Comparison of ENCODE assay signal across 27 mouse cellular contexts in genomic region chr14:14799861-14800260, GRCm38 (mm10). TPM values are rescaled to one million over a fixed set of nuclear protein-coding genes. Genes with fewer than 3 reads are reported as not detected.
DNase-seq lines count a peak whose midpoint lies in the region; ATAC-seq and TF ChIP-seq lines count a peak whose summit lies in the region.
"Had no signal": no experiment of that assay in that cellular context is flagged by ENCODE, and none has a peak within 500 bp of the region (broad histone marks: within the 10 kb centered on the region; RNA-seq: fewer than 3 reads in every experiment).

No protein-coding gene starts in this region.

- intact Hi-C loops in gastrocnemius, adult 2 months (cut with DNase I): no loop called here

- no peak for TF ChIP-seq EP300 in lung, postnatal 0 days (IDR thresholded peaks at IDR 0.05)

- H3K27ac ChIP-seq in lung, postnatal 0 days (ENCODE audit: low read length): no peak overlapping the region
- no peak overlapping the region for H3K27ac ChIP-seq in gastrocnemius, adult 2 months
- H3K27ac ChIP-seq in intestine, embryonic 15.5 days: no peak overlapping the region
- H3K27ac ChIP-seq: heart, adult 2 months; heart, embryonic 10.5 days; heart, embryonic 13.5 days; hindbrain, embryonic 10.5 days; hindbrain, embryonic 13.5 days had no signal

- DNase-seq in lung, postnatal 0 days (ENCODE audit: low spot score): peak; percentile 13
- DNase-seq in lung, postnatal 4 days: no peak
- no peak for DNase-seq in ovary, postnatal 36 days (ENCODE audit: low spot score)
- DNase-seq in gastrocnemius, adult 2 months: no peak
- DNase-seq: adrenal gland, postnatal 10 days; adrenal gland, postnatal 36 days; B cell, adult 2 months; cerebellum, adult 11 months; cerebellum, adult 2 months; cerebellum, adult 9-11 months; cerebellum, postnatal 25 days; forebrain, postnatal 0 days; gastrocnemius, postnatal 25 days; heart, adult 2 months; heart, postnatal 14 days had no signal

- no peak overlapping the region for H3K9ac ChIP-seq in lung, postnatal 0 days (replicated peaks; ENCODE audit: low read depth)
- H3K9ac ChIP-seq in intestine, embryonic 15.5 days: no peak overlapping the region
- H3K9ac ChIP-seq: forebrain, postnatal 0 days; heart, embryonic 13.5 days; hindbrain, embryonic 13.5 days had no signal

- 49% methylated on average over 5 of the region's 5 CpGs for WGBS in lung, postnatal 0 days
- 64% methylated on average over 5 of the region's 5 CpGs for WGBS in intestine, embryonic 15.5 days

- H3K27me3 ChIP-seq in lung, postnatal 0 days (replicated peaks; ENCODE audit: insufficient read depth, low read length): no peaks in the 10 kb centered on the region
- H3K27me3 ChIP-seq in intestine, embryonic 15.5 days (replicated peaks): no peaks in the 10 kb centered on the region
- H3K27me3 ChIP-seq: CH12.LX; heart, embryonic 13.5 days; hindbrain, embryonic 13.5 days; Patski had no signal

- no peaks in the 10 kb centered on the region for H3K36me3 ChIP-seq in lung, postnatal 0 days (ENCODE audit: insufficient read depth, low read length)
- no peaks in the 10 kb centered on the region for H3K36me3 ChIP-seq in intestine, embryonic 15.5 days

- no peak overlapping the region for H3K4me3 ChIP-seq in lung, postnatal 0 days (ENCODE audit: low read depth, low read length)
- H3K4me3 ChIP-seq in gastrocnemius, adult 2 months: no peak overlapping the region
- no peak overlapping the region for H3K4me3 ChIP-seq in intestine, embryonic 15.5 days (replicated peaks)
- H3K4me3 ChIP-seq: heart, adult 2 months; heart, embryonic 10.5 days; heart, embryonic 13.5 days; hindbrain, embryonic 10.5 days; hindbrain, embryonic 13.5 days had no signal

- no peak for ATAC-seq in lung, postnatal 0 days
- ATAC-seq in hematopoietic stem cell, adult 5-6 weeks (replicated peaks in 1 of 2; ENCODE audit: insufficient read depth in 1 of 2, low FRiP score in 2 of 2, low TSS enrichment in 1 of 2, low read depth in 1 of 2, poor library complexity in 2 of 2, severe bottlenecking in 2 of 2): peak; percentile 47 to 55
- peak; percentile 61 for ATAC-seq in megakaryocyte progenitor cell, adult 5-6 weeks (replicated peaks; ENCODE audit: poor library complexity)
- ATAC-seq in intestine, embryonic 15.5 days: no peak
- ATAC-seq: forebrain, embryonic 14.5 days; forebrain, postnatal 0 days; hindbrain, embryonic 16.5 days; Patski had no signal

- H3K9me3 ChIP-seq in lung, postnatal 0 days (ENCODE audit: low read length): no peaks in the 10 kb centered on the region
- no peaks in the 10 kb centered on the region for H3K9me3 ChIP-seq in intestine, embryonic 15.5 days
- H3K9me3 ChIP-seq: G1E; heart, embryonic 10.5 days; heart, embryonic 13.5 days; hindbrain, embryonic 10.5 days; hindbrain, embryonic 13.5 days had no signal

- no peak for TF ChIP-seq CTCF in lung, postnatal 0 days (IDR thresholded peaks at IDR 0.05)
- TF ChIP-seq CTCF in gastrocnemius, adult 2 months (IDR thresholded peaks at IDR 0.05): no peak

- no peaks in the 10 kb centered on the region for H3K4me1 ChIP-seq in lung, postnatal 0 days (ENCODE audit: insufficient read depth, low read depth, low read length)
- H3K4me1 ChIP-seq in intestine, embryonic 15.5 days (replicated peaks): 0 out of 2 replicates have a peak, but pooled peaks cover 5% of the 10 kb centered on the region
- H3K4me1 ChIP-seq: heart, embryonic 10.5 days; heart, embryonic 13.5 days had no signal

- H3K4me2 ChIP-seq in lung, postnatal 0 days (replicated peaks; ENCODE audit: low read depth, low read length): no peak overlapping the region
- H3K4me2 ChIP-seq in intestine, embryonic 15.5 days (replicated peaks): no peak overlapping the region
- H3K4me2 ChIP-seq: heart, embryonic 13.5 days; hindbrain, embryonic 13.5 days had no signal

RNA-seq across cellular contexts. Expression of gene Nek10, which starts 3.4 kb away (rescaled TPM):
- polyA plus RNA-seq in lung, postnatal 0 days (2015; fragmentation: Nextera tagmentation; extraction: Ambion mirVana): 0.24 TPM in 2 replicates
- total RNA-seq in hematopoietic stem cell, adult 5-6 weeks (2017): not detected in 2 replicates
- 0.37 TPM in 1 of 2 replicates, not detected in the other for total RNA-seq in megakaryocyte progenitor cell, adult 5-6 weeks (2015)
- total RNA-seq in megakaryocyte progenitor cell, adult 5-6 weeks (2017): 0.07 TPM in 1 of 2 replicates, not detected in the other
- total RNA-seq in gastrocnemius, adult 2 months (2021): under 1 TPM; 0.13 to 0.33 TPM
- 0.04 TPM in 1 of 2 replicates, not detected in the other for polyA plus RNA-seq in intestine, embryonic 15.5 days (2015; fragmentation: Nextera tagmentation; extraction: Ambion mirVana)
- polyA plus RNA-seq: G1E; heart, embryonic 10.5 days; hindbrain, embryonic 13.5 days; Patski had no signal

Comparison
In these comparisons a context has a peak if more than half of its experiments do, and no peak if none do; other contexts are left out.
1. ATAC-seq: peak in hematopoietic stem cell, adult 5-6 weeks (2 of 2) and megakaryocyte progenitor cell, adult 5-6 weeks (single experiment); none in lung, postnatal 0 days (single experiment) and intestine, embryonic 15.5 days (single experiment).